Mouse (Mus musculus) midbrain, embryonic 16.5 days (tissue): ENCODE measurements around the gene Pdp2. TPM values are rescaled to one million over a fixed set of nuclear protein-coding genes. Genes with fewer than 3 reads are reported as not detected.
A peak's percentile ranks its signal among the peaks of the same experiment; 100 is the strongest.

Source experiments
- ATAC-seq: fragments of 200-750 bp; cut with Nextera tagmentation; 2 replicates; pipeline ENCODE4 v1.8.0; 2017; ENCODE audit warnings: moderate TSS enrichment
- H3K27ac ChIP-seq: fragments of 300-500 bp; sonication (generic); 2 replicates; pipeline ENCODE4 v1.5.1; 2014; ENCODE audit warnings: mild to moderate bottlenecking, low read length, mixed read lengths
- H3K27me3 ChIP-seq: fragments of 300-500 bp; sonication (generic); 2 replicates; pipeline ENCODE4 v1.6.1; 2014; ENCODE audit warnings: low read depth, low read length, mixed read lengths; ENCODE audit not compliant: control insufficient read depth, insufficient read depth
- H3K36me3 ChIP-seq: fragments of 300-500 bp; sonication (generic); 2 replicates; pipeline ENCODE4 v1.6.1; 2014; ENCODE audit warnings: mild to moderate bottlenecking, low read length, moderate library complexity, mixed read lengths; ENCODE audit not compliant: control insufficient read depth, insufficient read depth
- H3K4me1 ChIP-seq: fragments of 300-500 bp; sonication (generic); 2 replicates; pipeline ENCODE4 v1.6.1; 2014; ENCODE audit warnings: mild to moderate bottlenecking, low read length, mixed read lengths; ENCODE audit not compliant: control insufficient read depth, insufficient read depth
- H3K4me2 ChIP-seq: fragments of 300-500 bp; sonication (generic); 2 replicates; pipeline ENCODE4 v1.6.1; 2014; ENCODE audit warnings: mild to moderate bottlenecking, low read length, mixed read lengths
- H3K4me3 ChIP-seq: fragments of 300-500 bp; sonication (generic); 2 replicates; pipeline ENCODE4 v1.5.1; 2014; ENCODE audit warnings: low read depth, mild to moderate bottlenecking, low read length, moderate library complexity, mixed read lengths
- H3K9ac ChIP-seq: fragments of 300-500 bp; sonication (generic); 2 replicates; pipeline ENCODE4 v1.6.1; 2014; ENCODE audit warnings: low read depth, low read length, mixed read lengths
- H3K9me3 ChIP-seq: fragments of 300-500 bp; sonication (generic); replicated peaks from 2 replicates; pipeline ENCODE4 v1.6.1; 2014; ENCODE audit warnings: mild to moderate bottlenecking, low read length, mixed read lengths; ENCODE audit not compliant: control insufficient read depth, poor library complexity, severe bottlenecking
- WGBS: fragments of 180-500 bp; shearing (Covaris S2); extraction: QIAGEN DNeasy Blood & Tissue Kit; methylation state at CpG from one replicate; pipeline ENCODE4 v1.1.7; 2014; 5-methylcytosine and 5-hydroxymethylcytosine counted together
- polyA plus RNA-seq: library from polyadenylated mRNA; unstranded; fragments of >200 nt; fragmentation: Nextera tagmentation; extraction: Ambion mirVana; gene quantifications from 2 replicates; pipeline ENCODE4 v1.2.1, GENCODE M21; 2015

The Pdp2 gene
- polyA plus RNA-seq, 1 experiment from 2014 or later: 25.7 TPM

DNA sequence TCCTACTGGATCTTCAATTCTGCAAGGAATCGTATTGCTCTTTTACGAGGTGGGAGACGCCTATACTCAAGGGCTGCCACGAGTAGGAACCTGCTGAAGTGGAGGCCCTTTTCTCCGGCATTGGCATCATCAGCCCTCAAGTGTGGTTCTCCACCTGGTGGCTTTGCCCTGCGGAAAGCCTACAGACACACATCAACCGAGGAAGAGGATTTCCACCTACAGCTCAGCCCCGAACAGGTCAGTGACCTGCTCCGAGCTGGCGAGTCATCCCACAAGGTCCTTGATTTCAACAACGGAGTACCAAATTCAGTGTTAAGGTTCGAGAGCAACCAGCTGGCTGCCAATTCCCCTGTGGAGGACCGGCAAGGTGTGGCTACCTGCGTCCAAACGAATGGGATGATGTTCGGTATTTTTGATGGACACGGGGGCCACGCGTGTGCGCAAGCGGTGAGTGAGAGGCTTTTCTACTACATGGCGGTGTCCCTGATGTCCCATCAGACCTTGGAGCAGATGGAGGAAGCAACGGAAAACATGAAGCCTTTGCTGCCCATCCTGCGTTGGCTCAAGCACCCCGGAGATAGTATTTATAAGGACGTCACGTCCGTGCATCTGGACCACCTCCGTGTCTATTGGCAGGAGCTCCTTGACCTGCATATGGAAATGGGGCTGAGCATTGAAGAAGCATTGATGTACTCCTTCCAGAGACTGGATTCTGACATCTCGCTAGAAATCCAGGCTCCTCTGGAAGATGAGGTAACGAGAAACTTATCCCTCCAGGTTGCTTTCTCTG, 2.5 kb downstream of the Pdp2 start:
- peaks cover 13% of the 10 kb centered on the region for H3K36me3 ChIP-seq
- H3K27ac ChIP-seq: no peak overlapping the region
- H3K27me3 ChIP-seq: no peaks in the 10 kb centered on the region
- peaks cover 6% of the 10 kb centered on the region for H3K4me1 ChIP-seq
- WGBS: 96% methylated on average over 31 of the region's 31 CpGs
- no peaks in the 10 kb centered on the region for H3K9me3 ChIP-seq
- no peak overlapping the region for H3K9ac ChIP-seq
- no peak overlapping the region for H3K4me3 ChIP-seq
- ATAC-seq: no peak
- H3K4me2 ChIP-seq: no peak overlapping the region

DNA sequence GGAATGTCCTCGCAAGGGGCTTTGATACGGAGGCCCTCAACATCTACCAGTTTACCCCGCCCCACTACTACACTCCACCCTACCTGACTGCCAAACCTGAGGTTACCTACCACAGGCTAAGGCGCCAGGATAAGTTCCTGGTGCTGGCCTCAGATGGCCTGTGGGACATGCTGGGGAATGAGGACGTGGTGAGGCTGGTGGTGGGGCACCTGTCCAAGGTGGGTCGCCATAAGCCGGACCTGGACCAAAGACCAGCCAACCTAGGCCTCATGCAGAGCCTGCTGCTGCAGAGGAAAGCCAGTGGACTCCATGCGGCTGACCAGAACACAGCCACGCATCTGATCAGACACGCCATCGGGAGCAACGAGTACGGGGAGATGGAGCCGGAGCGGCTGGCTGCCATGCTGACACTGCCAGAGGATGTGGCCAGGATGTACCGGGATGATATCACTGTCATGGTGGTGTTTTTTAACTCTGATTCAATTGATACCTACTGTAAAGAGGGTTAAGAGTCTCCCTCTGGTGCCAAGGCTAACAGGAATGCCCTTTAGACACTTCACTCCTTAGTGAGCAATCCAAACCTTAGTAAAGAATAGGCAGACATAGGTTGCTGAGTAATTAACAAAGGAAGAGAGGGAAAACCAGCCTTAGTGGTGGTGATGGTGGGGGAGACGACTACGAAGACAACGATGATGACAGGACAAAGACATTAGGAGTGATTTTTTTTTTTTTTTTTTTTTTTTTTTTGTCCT, 3.5 kb downstream of the Pdp2 start:
- Histone ChIP-seq H3K27ac (no peak overlapping the region), H3K36me3 (peaks cover 13% of the 10 kb centered on the region), H3K4me3 (no peak overlapping the region), H3K9ac (no peak overlapping the region), H3K4me1 (peaks cover 6% of the 10 kb centered on the region), H3K4me2 (no peak overlapping the region), H3K27me3 (no peaks in the 10 kb centered on the region), H3K9me3 (no peaks in the 10 kb centered on the region)
- WGBS: 96% methylated on average over 19 of the region's 19 CpGs
- no peak for ATAC-seq

DNA sequence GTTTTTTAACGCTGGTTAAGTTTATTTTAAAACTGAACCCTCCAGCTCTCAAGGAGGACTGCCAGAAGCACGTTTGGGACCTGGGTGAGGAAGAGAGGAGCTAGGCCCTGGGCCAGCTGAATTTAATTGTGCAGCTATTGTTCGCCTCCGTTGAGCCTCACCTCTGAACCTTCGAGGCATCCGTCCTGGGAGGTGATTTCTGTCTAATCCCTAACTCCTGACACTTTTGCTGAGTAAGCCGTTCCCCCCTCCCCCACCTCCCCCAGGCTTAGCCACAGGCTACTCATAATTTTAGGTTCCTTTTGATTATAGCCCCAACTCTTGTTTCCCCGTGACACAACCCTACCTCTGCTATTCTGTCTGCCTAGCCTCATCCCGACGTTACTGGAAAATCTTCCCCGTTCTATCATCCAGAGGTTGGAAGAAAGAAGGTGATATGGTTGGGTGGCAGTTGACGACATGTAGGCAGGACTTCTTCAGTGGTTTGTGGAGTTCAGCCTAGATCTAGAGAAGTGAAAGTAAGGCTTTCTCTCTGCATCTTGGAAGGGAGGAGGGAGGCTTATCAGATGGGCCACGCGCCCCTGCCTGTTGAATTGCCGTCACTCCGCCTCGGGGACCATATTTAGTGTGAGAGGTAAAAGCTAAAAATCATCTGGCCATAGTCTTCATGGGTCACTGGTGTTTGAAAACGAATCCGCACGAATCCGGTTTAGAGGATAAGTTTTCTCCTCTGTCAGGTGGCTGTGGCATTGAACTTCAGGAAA, 4.7 kb downstream of the Pdp2 start:
- peaks cover 13% of the 10 kb centered on the region for H3K36me3 ChIP-seq
- H3K9ac ChIP-seq: no peak overlapping the region
- H3K9me3 ChIP-seq: no peaks in the 10 kb centered on the region
- no peak overlapping the region for H3K4me3 ChIP-seq
- peaks cover 4% of the 10 kb centered on the region; the same call in 1 of the 2 replicates for H3K4me1 ChIP-seq
- 86% methylated on average over 21 of the region's 21 CpGs for WGBS
- no peak overlapping the region for H3K4me2 ChIP-seq
- no peaks in the 10 kb centered on the region; the same call in 1 of the 2 replicates for H3K27me3 ChIP-seq
- ATAC-seq: no peak
- no peak overlapping the region for H3K27ac ChIP-seq

DNA sequence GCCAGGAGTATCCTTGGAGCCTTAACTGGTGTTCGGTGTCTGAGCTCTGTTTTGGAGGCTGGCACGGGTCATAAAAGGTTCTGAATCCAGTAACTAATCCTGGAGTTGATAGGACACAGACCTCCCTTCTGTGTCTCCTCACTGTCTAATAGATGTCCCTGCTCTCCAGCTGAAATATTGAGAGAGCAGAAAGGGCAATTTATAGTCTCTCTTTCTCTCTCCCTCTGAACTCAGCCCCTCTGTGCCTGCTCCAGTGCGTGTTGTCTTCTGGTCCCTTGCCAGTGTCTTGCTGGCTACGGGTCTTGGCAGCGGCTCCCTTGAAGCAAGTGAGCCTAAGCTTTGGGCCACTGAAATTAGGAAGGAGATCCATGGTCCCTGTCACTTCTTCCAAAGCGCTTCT, 6.4 kb downstream of the Pdp2 start:
- no peak for ATAC-seq
- no peaks in the 10 kb centered on the region; the same call in 1 of the 2 replicates for H3K27me3 ChIP-seq
- H3K9ac ChIP-seq: no peak overlapping the region
- H3K36me3 ChIP-seq: peaks cover 13% of the 10 kb centered on the region
- no peak overlapping the region for H3K4me3 ChIP-seq
- H3K27ac ChIP-seq: no peak overlapping the region
- 83% methylated on average over 6 of the region's 6 CpGs for WGBS
- H3K9me3 ChIP-seq: no peaks in the 10 kb centered on the region
- no peaks in the 10 kb centered on the region; the same call in none of the 2 replicates for H3K4me1 ChIP-seq
- no peak overlapping the region for H3K4me2 ChIP-seq

DNA sequence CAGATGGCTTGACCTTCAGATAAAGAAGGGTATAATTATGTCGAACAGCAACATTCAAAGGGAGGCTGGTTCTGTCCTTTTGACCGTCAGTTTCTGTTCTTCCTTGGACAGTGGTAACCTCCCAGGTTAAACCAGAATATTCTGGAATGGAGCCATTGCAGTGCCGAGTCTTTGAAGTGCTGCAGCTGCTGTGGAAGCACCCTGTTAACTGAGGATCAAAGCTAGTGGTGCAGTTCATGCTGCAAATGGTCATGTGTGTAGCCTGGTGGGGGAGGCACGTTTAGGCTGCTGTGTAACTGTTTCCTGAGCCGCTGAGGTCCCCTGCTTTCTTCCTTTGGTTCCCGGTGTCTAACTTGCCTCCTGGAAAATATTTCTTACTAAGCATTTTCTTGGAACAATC, 7.2 kb downstream of the Pdp2 start:
- Histone ChIP-seq H3K4me3 (no peak overlapping the region), H3K4me2 (no peak overlapping the region), H3K36me3 (peaks cover 13% of the 10 kb centered on the region), H3K9me3 (no peaks in the 10 kb centered on the region), H3K4me1 (no peaks in the 10 kb centered on the region; the same call in 1 of the 2 replicates), H3K9ac (no peak overlapping the region), H3K27me3 (no peaks in the 10 kb centered on the region; the same call in 1 of the 2 replicates), H3K27ac (no peak overlapping the region)
- WGBS: 65% methylated on average over 6 of the region's 6 CpGs
- ATAC-seq: no peak

DNA sequence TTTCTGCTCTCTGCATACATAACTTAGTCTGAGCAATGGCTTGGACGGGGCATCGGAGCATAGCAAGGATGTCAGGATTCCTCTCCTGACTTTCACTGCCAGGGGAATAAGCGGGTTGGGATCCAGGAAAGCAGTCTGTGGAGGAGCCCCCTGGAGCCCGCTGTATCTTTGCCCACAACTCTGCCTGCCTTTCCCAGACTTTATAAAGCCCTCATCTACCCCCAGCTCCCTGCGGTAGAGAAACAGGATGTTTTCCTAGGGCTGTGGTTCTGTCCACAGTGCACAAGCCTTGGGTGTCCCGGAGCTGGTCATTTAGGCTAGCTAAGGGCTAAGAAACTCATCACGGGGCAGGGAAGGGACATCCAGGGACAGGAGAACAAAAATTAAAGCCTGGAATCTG, 10.1 kb downstream of the Pdp2 start:
- Histone ChIP-seq H3K4me2 (no peak overlapping the region), H3K27ac (no peak overlapping the region)

DNA sequence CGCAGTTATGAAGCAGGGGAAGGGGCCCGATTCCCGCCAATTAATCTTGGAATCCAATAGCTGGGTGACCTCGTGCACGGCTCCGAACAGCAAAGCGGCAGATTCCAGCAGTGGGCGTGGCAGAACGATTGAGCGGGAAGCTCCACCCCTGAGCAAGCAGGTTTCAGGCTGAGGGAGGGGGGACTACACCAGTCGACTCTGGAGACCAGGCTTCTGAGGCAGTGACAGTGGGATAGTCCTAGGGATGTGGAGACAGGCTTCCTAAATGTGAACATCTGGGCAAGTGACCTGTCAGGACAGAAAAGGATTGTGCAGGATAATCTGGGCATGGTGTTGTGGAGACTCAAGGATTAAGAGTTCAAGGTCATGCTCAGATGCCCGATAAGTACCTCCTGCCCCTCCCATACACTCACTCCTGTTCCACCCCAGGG, 10.7 kb downstream of the Pdp2 start:
- Histone ChIP-seq H3K4me2 (peak overlapping the region; percentile 52), H3K4me1 (no peaks in the 10 kb centered on the region; the same call in 1 of the 2 replicates), H3K27ac (no peak overlapping the region), H3K36me3 (no peaks in the 10 kb centered on the region), H3K9me3 (no peaks in the 10 kb centered on the region), H3K9ac (no peak overlapping the region), H3K27me3 (no peaks in the 10 kb centered on the region; the same call in 1 of the 2 replicates), H3K4me3 (no peak overlapping the region; the same call in 1 of the 2 replicates)
- ATAC-seq: peak; percentile 23
- WGBS: 2% methylated on average over 12 of the region's 12 CpGs

More for the DNA sequence above, 10.1 kb downstream of the Pdp2 start:
- ATAC-seq: no peak
- Histone ChIP-seq H3K9me3 (no peaks in the 10 kb centered on the region), H3K4me1 (no peaks in the 10 kb centered on the region; the same call in 1 of the 2 replicates), H3K27me3 (no peaks in the 10 kb centered on the region; the same call in 1 of the 2 replicates), H3K9ac (no peak overlapping the region), H3K4me3 (no peak overlapping the region), H3K36me3 (0 out of 2 replicates have a peak, but pooled peaks cover under 1% of the 10 kb centered on the region)
- 26% methylated on average over 7 of the region's 7 CpGs for WGBS

DNA sequence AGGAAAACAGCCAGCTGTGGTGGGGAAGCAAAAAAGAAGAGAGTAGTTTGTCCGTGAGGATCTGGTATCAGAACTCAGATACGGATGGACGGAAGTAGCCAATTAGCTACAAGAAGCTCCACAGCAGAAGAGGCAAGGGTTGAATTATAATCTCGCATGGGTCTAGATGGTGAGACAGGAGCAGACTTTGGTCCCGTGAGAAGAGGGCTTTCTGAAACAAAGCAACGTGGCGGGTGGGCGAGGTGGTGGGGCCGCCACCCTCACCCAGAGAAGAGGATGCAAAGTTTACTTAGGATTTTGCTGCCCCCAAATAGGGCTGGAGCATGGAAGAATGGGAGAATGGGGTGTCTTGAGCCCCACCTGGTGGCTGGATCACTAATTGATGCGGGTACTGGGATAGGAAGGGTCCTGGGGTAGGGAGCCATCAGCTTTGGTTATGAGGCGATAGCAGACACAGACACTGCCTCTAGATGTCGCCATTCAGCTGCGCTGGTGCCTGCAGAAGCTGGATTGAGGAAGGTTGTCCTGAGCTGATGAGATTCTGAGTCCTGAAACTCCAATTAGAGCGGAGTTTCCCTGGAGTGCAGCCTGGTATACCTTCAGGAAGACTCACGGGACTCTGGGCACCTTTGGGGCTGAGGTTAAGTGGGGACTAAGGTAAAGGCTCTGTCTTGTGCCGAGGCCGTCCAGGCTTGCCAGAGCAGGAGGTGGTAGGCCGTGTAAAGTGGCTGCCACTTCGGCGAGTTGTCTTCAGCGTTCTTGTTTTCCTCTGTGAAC, 11.4 kb downstream of the Pdp2 start:
- Histone ChIP-seq H3K4me3 (peak overlapping the region; percentile 16; the same call in 1 of the 2 replicates), H3K27me3 (no peaks in the 10 kb centered on the region; the same call in 1 of the 2 replicates), H3K9ac (no peak overlapping the region), H3K9me3 (no peaks in the 10 kb centered on the region), H3K4me2 (peak overlapping the region; percentile 52), H3K36me3 (no peaks in the 10 kb centered on the region), H3K27ac (no peak overlapping the region), H3K4me1 (no peaks in the 10 kb centered on the region; the same call in 1 of the 2 replicates)
- 19% methylated on average over 21 of the region's 21 CpGs for WGBS
- ATAC-seq: peak; percentile 90
